Mouse (Mus musculus): ENCODE measurements around the gene Pip4p1. TPM values are rescaled to one million over a fixed set of nuclear protein-coding genes. Genes with fewer than 3 reads are reported as not detected.
"Not testable (repeated sequence)": the region's sequence is repeated elsewhere in the genome, so short reads cannot be mapped to it uniquely, and the experiment has no call there.

Gene Pip4p1
- total RNA-seq (2017), result 9.0 and 15.9 TPM in 2 replicates

- peak; percentile 97 to 98 for ATAC-seq (replicated peaks in 1 of 2; ENCODE audit: insufficient read depth in 1 of 2, low FRiP score in 2 of 2, low TSS enrichment in 1 of 2, low read depth in 1 of 2, poor library complexity in 2 of 2, severe bottlenecking in 2 of 2)
These were observed at the start of gene Pip4p1, which contains the start of gene Pnp for GRCm38 (mm10) chr14:50930754-50931492. TSS of gene Pip4p1 (minus strand) at chr14:50930856. TSS of gene Pnp (plus strand) at chr14:50931082.

GRCm38 (mm10) chr14:50979631-50980030 lies 49.0 kb upstream of the Pip4p1 start:
- ATAC-seq (replicated peaks in 1 of 2; ENCODE audit: insufficient read depth in 1 of 2, low FRiP score in 2 of 2, low TSS enrichment in 1 of 2, low read depth in 1 of 2, poor library complexity in 2 of 2, severe bottlenecking in 2 of 2), result no peak

DNA sequence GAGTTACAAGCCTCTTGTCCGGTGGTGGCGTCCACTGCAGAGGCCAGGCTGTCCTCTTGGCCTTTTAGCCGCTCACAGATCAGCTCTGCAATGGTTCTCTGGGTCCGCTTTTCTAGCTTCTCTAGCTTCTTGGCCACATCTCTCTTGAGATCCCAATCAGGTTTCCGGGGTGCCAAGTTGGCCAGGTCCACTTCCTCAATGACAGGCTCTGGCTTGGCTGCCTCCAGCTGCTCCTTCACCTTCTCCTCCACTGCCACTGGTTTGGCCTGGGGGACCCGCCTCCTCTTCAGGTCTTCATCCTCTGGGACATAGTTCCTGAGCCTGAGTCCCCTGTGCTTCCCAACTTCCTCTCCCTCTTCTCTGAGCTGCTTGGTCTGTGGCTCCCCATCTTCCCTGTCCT lies 47.8 kb upstream of the Pip4p1 start:
- peak; percentile 36 to 50; a peak in 1 of 4 replicates for ATAC-seq (replicated peaks in 1 of 2; ENCODE audit: insufficient read depth in 1 of 2, low FRiP score in 2 of 2, low TSS enrichment in 1 of 2, low read depth in 1 of 2, poor library complexity in 2 of 2, severe bottlenecking in 2 of 2)

GRCm38 (mm10) chr14:50976674-50977073 lies 46.0 kb upstream of the Pip4p1 start:
- no peak for ATAC-seq (replicated peaks in 1 of 2; ENCODE audit: insufficient read depth in 1 of 2, low FRiP score in 2 of 2, low TSS enrichment in 1 of 2, low read depth in 1 of 2, poor library complexity in 2 of 2, severe bottlenecking in 2 of 2)

DNA sequence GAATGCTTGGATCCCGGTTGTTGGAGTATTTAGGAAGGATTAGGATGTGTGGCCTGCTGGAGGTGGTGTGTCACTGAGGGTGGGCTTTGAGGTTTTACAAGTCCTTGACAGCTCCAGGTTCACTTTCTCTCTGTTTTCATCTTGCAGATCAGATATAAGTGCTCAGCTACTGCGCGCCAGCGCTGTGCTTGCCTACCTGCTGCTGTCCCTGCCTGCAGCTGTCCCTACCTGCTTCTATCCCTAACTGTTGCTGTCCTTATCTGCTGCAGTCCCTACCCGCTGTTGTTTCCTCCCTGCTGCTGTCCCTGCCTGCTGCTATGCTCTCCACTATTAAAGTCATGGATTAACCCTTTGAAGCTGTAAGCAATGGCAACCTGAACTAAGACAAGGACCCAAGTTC lies 44.3 kb upstream of the Pip4p1 start:
- ATAC-seq (replicated peaks in 1 of 2; ENCODE audit: insufficient read depth in 1 of 2, low FRiP score in 2 of 2, low TSS enrichment in 1 of 2, low read depth in 1 of 2, poor library complexity in 2 of 2, severe bottlenecking in 2 of 2), result no peak

GRCm38 (mm10) chr14:50973700-50974099 lies 43.0 kb upstream of the Pip4p1 start:
- no peak for ATAC-seq (replicated peaks in 1 of 2; ENCODE audit: insufficient read depth in 1 of 2, low FRiP score in 2 of 2, low TSS enrichment in 1 of 2, low read depth in 1 of 2, poor library complexity in 2 of 2, severe bottlenecking in 2 of 2)

DNA sequence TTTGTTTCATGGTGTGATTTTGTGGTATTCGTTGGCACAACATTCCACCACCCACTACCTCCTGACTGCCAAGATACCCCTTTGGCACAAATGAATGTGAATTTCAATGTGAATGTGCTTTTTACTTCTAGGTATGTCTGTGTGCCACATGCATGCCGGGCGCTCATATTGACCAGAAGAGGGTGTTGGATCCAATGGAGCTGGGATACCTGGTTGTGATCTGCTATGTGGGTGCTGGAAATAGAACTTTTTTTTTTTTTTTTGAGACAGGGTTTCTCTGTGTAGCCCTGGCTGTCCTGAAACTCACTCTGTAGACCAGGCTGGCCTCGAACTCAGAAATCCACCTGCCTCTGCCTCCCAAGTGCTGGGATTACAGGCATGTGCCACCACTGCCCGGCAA lies 42.4 kb upstream of the Pip4p1 start:
- ATAC-seq (replicated peaks in 1 of 2; ENCODE audit: insufficient read depth in 1 of 2, low FRiP score in 2 of 2, low TSS enrichment in 1 of 2, low read depth in 1 of 2, poor library complexity in 2 of 2, severe bottlenecking in 2 of 2), result not testable (repeated sequence)

- ATAC-seq (replicated peaks in 1 of 2; ENCODE audit: insufficient read depth in 1 of 2, low FRiP score in 2 of 2, low TSS enrichment in 1 of 2, low read depth in 1 of 2, poor library complexity in 2 of 2, severe bottlenecking in 2 of 2), result peak; percentile 34 to 54; a peak in 2 of 4 replicates
These were observed 40.2 kb upstream of the Pip4p1 start for GRCm38 (mm10) chr14:50970822-50971221.

- peak in 1 of 2 experiments; percentile 40; a peak in 1 of 4 replicates for ATAC-seq (replicated peaks in 1 of 2; ENCODE audit: insufficient read depth in 1 of 2, low FRiP score in 2 of 2, low TSS enrichment in 1 of 2, low read depth in 1 of 2, poor library complexity in 2 of 2, severe bottlenecking in 2 of 2)
These were observed 39.2 kb upstream of the Pip4p1 start for GRCm38 (mm10) chr14:50969558-50970544.

GRCm38 (mm10) chr14:50969041-50969440 lies 38.4 kb upstream of the Pip4p1 start:
- ATAC-seq (replicated peaks in 1 of 2; ENCODE audit: insufficient read depth in 1 of 2, low FRiP score in 2 of 2, low TSS enrichment in 1 of 2, low read depth in 1 of 2, poor library complexity in 2 of 2, severe bottlenecking in 2 of 2), result no peak

DNA sequence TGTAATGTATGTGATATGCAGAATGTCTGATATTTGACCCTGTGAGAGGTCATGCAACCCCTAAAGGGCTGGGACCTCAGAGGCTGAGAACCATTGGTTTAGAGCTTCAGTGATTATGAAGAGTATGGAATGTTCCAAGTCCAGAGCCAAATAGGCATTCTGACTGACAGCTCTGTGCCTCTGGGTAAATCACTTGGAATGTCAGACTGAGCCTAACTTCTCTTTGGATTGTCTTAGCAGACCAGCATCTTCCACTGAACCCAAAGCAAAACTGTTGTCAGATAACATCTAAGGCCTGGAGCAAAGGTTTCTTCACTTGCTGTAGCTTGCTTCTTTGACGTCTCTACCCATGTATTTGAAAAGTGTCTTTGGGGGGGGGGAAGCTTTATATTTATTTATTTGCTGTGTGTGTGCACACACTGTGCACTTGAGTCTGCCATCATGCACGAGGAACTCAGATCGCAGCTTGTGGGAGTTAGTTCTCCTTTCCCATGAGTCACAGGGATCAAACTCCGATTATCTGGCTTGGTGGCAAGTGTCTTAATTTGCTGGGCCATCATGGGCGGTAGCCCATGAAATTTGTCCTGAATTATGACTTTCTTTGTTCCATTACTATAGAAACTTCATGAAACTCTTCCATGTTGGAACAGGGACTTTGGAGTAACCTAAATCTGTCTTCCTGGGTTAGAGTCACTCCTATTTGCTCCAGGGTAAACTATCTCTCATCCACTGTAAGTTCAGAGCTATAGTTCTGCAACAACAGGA lies 37.7 kb upstream of the Pip4p1 start:
- ATAC-seq (replicated peaks in 1 of 2; ENCODE audit: insufficient read depth in 1 of 2, low FRiP score in 2 of 2, low TSS enrichment in 1 of 2, low read depth in 1 of 2, poor library complexity in 2 of 2, severe bottlenecking in 2 of 2), result no peak

DNA sequence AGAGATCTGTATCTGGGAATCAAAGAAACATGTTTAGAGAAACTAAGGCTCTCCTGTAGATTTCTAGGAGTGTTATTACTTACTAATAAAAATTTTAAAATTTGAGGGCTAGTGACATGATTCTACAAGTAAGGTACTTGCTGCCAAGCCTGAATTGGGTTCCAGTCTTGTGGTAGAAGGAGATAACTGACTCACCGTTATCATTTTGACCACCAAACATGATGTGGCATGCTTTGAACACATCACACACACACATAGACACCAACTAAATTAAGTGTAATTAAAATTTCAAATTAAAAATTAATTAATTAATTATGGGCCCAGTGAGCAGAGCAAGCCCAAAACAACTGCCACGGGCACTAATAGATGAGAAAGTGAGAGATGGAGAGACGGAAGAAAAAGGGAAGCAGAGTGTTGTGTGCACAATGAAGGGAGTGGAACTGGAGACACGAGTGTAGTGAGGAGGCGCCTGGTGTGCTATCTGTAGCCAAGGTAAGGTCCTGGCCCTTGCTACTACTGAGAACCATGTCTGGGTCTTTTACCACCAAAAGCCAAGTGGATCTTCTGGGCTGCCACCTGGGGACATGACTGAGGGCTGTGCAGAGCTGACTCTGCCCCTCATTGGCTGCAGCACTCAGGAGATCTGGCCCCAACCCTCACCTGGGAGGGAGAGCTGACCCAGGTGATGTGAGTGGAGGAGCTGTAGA lies 27.8 kb upstream of the Pip4p1 start:
- not testable (repeated sequence) for ATAC-seq (replicated peaks in 1 of 2; ENCODE audit: insufficient read depth in 1 of 2, low FRiP score in 2 of 2, low TSS enrichment in 1 of 2, low read depth in 1 of 2, poor library complexity in 2 of 2, severe bottlenecking in 2 of 2)

DNA sequence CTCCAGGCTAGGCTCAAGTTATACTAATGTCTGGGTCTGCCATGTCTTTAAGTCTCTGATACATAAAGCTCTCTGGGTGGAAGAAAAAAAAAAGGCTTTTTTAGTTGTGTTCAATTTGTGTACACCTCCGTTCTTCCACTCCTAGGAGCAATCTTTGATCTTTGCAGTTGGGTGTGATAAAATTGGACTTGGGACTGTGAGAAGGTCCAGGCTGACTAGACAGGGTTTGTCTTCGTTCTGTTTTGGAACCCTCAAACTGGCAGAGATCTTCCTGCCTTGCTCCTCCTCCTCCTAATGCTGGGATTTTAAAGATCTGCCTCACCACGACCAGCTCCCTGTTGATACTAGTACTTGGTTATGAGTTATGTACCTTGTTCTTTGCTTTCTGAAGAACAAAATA lies 26.5 kb upstream of the Pip4p1 start:
- not testable (repeated sequence) for ATAC-seq (replicated peaks in 1 of 2; ENCODE audit: insufficient read depth in 1 of 2, low FRiP score in 2 of 2, low TSS enrichment in 1 of 2, low read depth in 1 of 2, poor library complexity in 2 of 2, severe bottlenecking in 2 of 2)

GRCm38 (mm10) chr14:50956724-50957123 lies 26.1 kb upstream of the Pip4p1 start:
- ATAC-seq (replicated peaks in 1 of 2; ENCODE audit: insufficient read depth in 1 of 2, low FRiP score in 2 of 2, low TSS enrichment in 1 of 2, low read depth in 1 of 2, poor library complexity in 2 of 2, severe bottlenecking in 2 of 2), result not testable (repeated sequence)

GRCm38 (mm10) chr14:50955942-50956508 lies 25.4 kb upstream of the Pip4p1 start, which contains the start of gene Pnp2:
TSS of gene Pnp2 (plus strand) at chr14:50955992.
- ATAC-seq (replicated peaks in 1 of 2; ENCODE audit: insufficient read depth in 1 of 2, low FRiP score in 2 of 2, low TSS enrichment in 1 of 2, low read depth in 1 of 2, poor library complexity in 2 of 2, severe bottlenecking in 2 of 2), result peak; percentile 85 to 94

DNA sequence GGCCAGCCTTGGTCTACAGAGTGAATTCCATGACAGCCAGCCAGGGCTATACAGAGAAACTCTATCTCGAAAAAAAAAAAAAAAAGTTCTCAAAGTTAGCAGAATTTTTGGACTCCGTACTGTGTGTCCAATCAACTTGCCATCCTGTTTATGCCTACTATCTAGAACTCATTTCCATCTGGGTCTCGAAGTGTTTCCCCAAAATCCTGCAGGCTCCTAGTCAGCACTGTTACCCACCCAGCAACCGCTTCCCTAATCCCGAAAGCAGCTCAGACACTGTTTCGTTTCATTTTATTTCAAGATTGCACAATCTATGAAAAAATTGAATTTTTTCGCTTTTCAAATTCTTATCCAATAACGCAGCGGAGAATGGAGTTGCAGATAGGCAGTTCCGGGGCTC lies 24.8 kb upstream of the Pip4p1 start:
- no peak; a peak in 1 of 4 replicates for ATAC-seq (replicated peaks in 1 of 2; ENCODE audit: insufficient read depth in 1 of 2, low FRiP score in 2 of 2, low TSS enrichment in 1 of 2, low read depth in 1 of 2, poor library complexity in 2 of 2, severe bottlenecking in 2 of 2)
